24 mouse cellular contexts compared by ENCODE assay signal in genomic region chr15:94660913-94661312, GRCm38 (mm10). TPM values are rescaled to one million over a fixed set of nuclear protein-coding genes. Genes with fewer than 3 reads are reported as not detected.
DNase-seq lines count a peak whose midpoint lies in the region; ATAC-seq and TF ChIP-seq lines count a peak whose summit lies in the region.
"Had no signal": no experiment of that assay in that cellular context is flagged by ENCODE, and none has a peak within 500 bp of the region (broad histone marks: within the 10 kb centered on the region; RNA-seq: fewer than 3 reads in every experiment).

No protein-coding gene starts in this region.

- no peak for DNase-seq in lung, adult 18-20 months
- peak; percentile 57 for DNase-seq in intestine, embryonic 14.5 days (ENCODE audit: low spot score)
- no peak for DNase-seq in heart, adult 18-20 months
- no peak for DNase-seq in cerebellum, postnatal 36 days
- DNase-seq: adrenal gland, postnatal 25 days; gastrocnemius, postnatal 25 days; heart, adult 11 months; kidney, adult 8-10 months; kidney, postnatal 10 days; layer of hippocampus, postnatal 36 days; liver; right cerebral cortex, postnatal 14 days; spleen, adult 18-20 months had no signal

- H3K4me2 ChIP-seq in lung, embryonic 15.5 days: peak overlapping the region; percentile 10; the same call in 1 of the 2 replicates
- H3K4me2 ChIP-seq in intestine, embryonic 14.5 days (ENCODE audit: low read length): peak overlapping the region; percentile 29; the same call in 1 of the 2 replicates
- peak overlapping the region; percentile 43; the same call in 1 of the 2 replicates for H3K4me2 ChIP-seq in intestine, postnatal 0 days (replicated peaks; ENCODE audit: low read depth)
- no peak overlapping the region for H3K4me2 ChIP-seq in stomach, embryonic 16.5 days (ENCODE audit: low read depth, low read length)
- H3K4me2 ChIP-seq: heart, embryonic 12.5 days; hindbrain, embryonic 13.5 days; midbrain, embryonic 13.5 days; neural tube, embryonic 15.5 days had no signal

- H3K4me1 ChIP-seq in lung, embryonic 15.5 days: peaks cover 10% of the 10 kb centered on the region; the same call in 1 of the 2 replicates
- H3K4me1 ChIP-seq in intestine, embryonic 14.5 days (replicated peaks; ENCODE audit: control insufficient read depth, insufficient read depth, low read length): peaks cover 18% of the 10 kb centered on the region; the same call in 1 of the 2 replicates
- H3K4me1 ChIP-seq in intestine, postnatal 0 days (replicated peaks; ENCODE audit: control insufficient read depth, insufficient read depth, low read length): no peaks in the 10 kb centered on the region
- H3K4me1 ChIP-seq in stomach, embryonic 16.5 days (ENCODE audit: control insufficient read depth, insufficient read depth, low read length): peaks cover 22% of the 10 kb centered on the region

- ATAC-seq in lung, embryonic 15.5 days (ENCODE audit: borderline replicate concordance, extremely low read depth, low FRiP score, low TSS enrichment): peak; percentile 62; the same call in 1 of the 2 replicates
- no peak; the same call in 1 of the 2 replicates for ATAC-seq in intestine, embryonic 14.5 days (replicated peaks; ENCODE audit: low FRiP score, low TSS enrichment, low read depth)
- ATAC-seq in intestine, postnatal 0 days: no peak
- ATAC-seq in stomach, embryonic 16.5 days (ENCODE audit: insufficient read depth, low FRiP score): peak; percentile 76; the same call in 1 of the 2 replicates
- ATAC-seq: CD4-positive, CD25-positive, alpha-beta regulatory T cell, adult 4 months; midbrain, embryonic 13.5 days had no signal

- no peaks in the 10 kb centered on the region for H3K36me3 ChIP-seq in lung, embryonic 15.5 days
- H3K36me3 ChIP-seq in intestine, embryonic 14.5 days (ENCODE audit: control insufficient read depth, insufficient read depth, low read length): no peaks in the 10 kb centered on the region
- H3K36me3 ChIP-seq in intestine, postnatal 0 days (ENCODE audit: control insufficient read depth, insufficient read depth): no peaks in the 10 kb centered on the region
- H3K36me3 ChIP-seq in stomach, embryonic 16.5 days (ENCODE audit: control insufficient read depth, insufficient read depth, low read length): no peaks in the 10 kb centered on the region
- H3K36me3 ChIP-seq: heart, embryonic 12.5 days; hindbrain, embryonic 13.5 days; midbrain, embryonic 13.5 days; neural tube, embryonic 15.5 days had no signal

- no peak for TF ChIP-seq CTCF in intestine, postnatal 0 days (IDR thresholded peaks at IDR 0.05; ENCODE audit: low read depth)

- H3K9ac ChIP-seq in lung, embryonic 15.5 days: no peak overlapping the region
- H3K9ac ChIP-seq in intestine, embryonic 14.5 days (ENCODE audit: low read length): no peak overlapping the region
- H3K9ac ChIP-seq in intestine, postnatal 0 days (ENCODE audit: low read depth, low read length): no peak overlapping the region
- H3K9ac ChIP-seq in stomach, embryonic 16.5 days (ENCODE audit: low read length): no peak overlapping the region
- H3K9ac ChIP-seq: heart, embryonic 12.5 days; hindbrain, embryonic 13.5 days; liver, embryonic 14.5 days; midbrain, embryonic 13.5 days; neural tube, embryonic 15.5 days had no signal

- no peaks in the 10 kb centered on the region for H3K9me3 ChIP-seq in lung, embryonic 15.5 days
- no peaks in the 10 kb centered on the region for H3K9me3 ChIP-seq in intestine, embryonic 14.5 days (ENCODE audit: control insufficient read depth, low read length)
- no peaks in the 10 kb centered on the region for H3K9me3 ChIP-seq in intestine, postnatal 0 days (ENCODE audit: control insufficient read depth)
- no peaks in the 10 kb centered on the region for H3K9me3 ChIP-seq in stomach, embryonic 16.5 days (replicated peaks; ENCODE audit: control insufficient read depth, low read length)
- H3K9me3 ChIP-seq: heart, embryonic 12.5 days; hindbrain, embryonic 13.5 days; midbrain, embryonic 13.5 days; neural tube, embryonic 15.5 days had no signal

- WGBS in lung, embryonic 15.5 days: 13% methylated on average over 7 of the region's 7 CpGs
- 14% methylated on average over 7 of the region's 7 CpGs for WGBS in intestine, embryonic 14.5 days
- WGBS in intestine, postnatal 0 days: 13% methylated on average over 7 of the region's 7 CpGs
- 9% methylated on average over 7 of the region's 7 CpGs for WGBS in stomach, embryonic 16.5 days

- H3K27me3 ChIP-seq in lung, embryonic 15.5 days: no peaks in the 10 kb centered on the region
- H3K27me3 ChIP-seq in intestine, embryonic 14.5 days (replicated peaks; ENCODE audit: control insufficient read depth, insufficient read depth, low read length): no peaks in the 10 kb centered on the region
- H3K27me3 ChIP-seq in intestine, postnatal 0 days (replicated peaks; ENCODE audit: control insufficient read depth, insufficient read depth, low read length): no peaks in the 10 kb centered on the region
- no peaks in the 10 kb centered on the region for H3K27me3 ChIP-seq in stomach, embryonic 16.5 days (ENCODE audit: control insufficient read depth, insufficient read depth, low read length)
- H3K27me3 ChIP-seq: hindbrain, embryonic 13.5 days; midbrain, embryonic 13.5 days; neural tube, embryonic 15.5 days had no signal

- H3K27ac ChIP-seq in lung, embryonic 15.5 days: no peak overlapping the region
- H3K27ac ChIP-seq in intestine, embryonic 14.5 days (ENCODE audit: low read depth): no peak overlapping the region
- no peak overlapping the region for H3K27ac ChIP-seq in intestine, postnatal 0 days (ENCODE audit: low read depth, low read length)
- H3K27ac ChIP-seq in stomach, embryonic 16.5 days (ENCODE audit: low read length): peak overlapping the region; percentile 62
- H3K27ac ChIP-seq: hindbrain, embryonic 13.5 days; liver, embryonic 14.5 days; midbrain, embryonic 13.5 days; neural tube, embryonic 15.5 days had no signal

- no peak overlapping the region for H3K4me3 ChIP-seq in lung, embryonic 15.5 days
- H3K4me3 ChIP-seq in intestine, embryonic 14.5 days (ENCODE audit: low read depth, low read length): no peak overlapping the region
- H3K4me3 ChIP-seq in intestine, postnatal 0 days (ENCODE audit: low read depth, low read length): no peak overlapping the region
- H3K4me3 ChIP-seq in stomach, embryonic 16.5 days (replicated peaks; ENCODE audit: low read length): no peak overlapping the region
- H3K4me3 ChIP-seq: heart, embryonic 12.5 days; hindbrain, embryonic 13.5 days; midbrain, embryonic 13.5 days; neural tube, embryonic 15.5 days had no signal

RNA-seq across cellular contexts. Expression of gene Tmem117, which starts 31.9 kb away (rescaled TPM):
- 3.7 and 3.8 TPM in 2 replicates for polyA plus RNA-seq in lung, embryonic 15.5 days (2015; fragmentation: Nextera tagmentation; extraction: Ambion mirVana)
- polyA plus RNA-seq in intestine, embryonic 14.5 days (2014; fragmentation: Nextera tagmentation; extraction: Ambion mirVana): 2.5 and 3.1 TPM in 2 replicates
- 2.7 and 3.8 TPM in 2 replicates for polyA plus RNA-seq in intestine, postnatal 0 days (2015; fragmentation: Nextera tagmentation; extraction: Ambion mirVana)
- polyA plus RNA-seq in stomach, embryonic 16.5 days (2015; fragmentation: Nextera tagmentation; extraction: Ambion mirVana): 3.8 and 4.6 TPM in 2 replicates
- total RNA-seq in heart, adult 18-20 months (2021): 10 to 100 TPM; 12.0 to 12.9 TPM
- total RNA-seq: megakaryocyte-erythroid progenitor cell, adult 5-6 weeks; monocyte, adult 5-6 weeks had no signal
- polyA plus RNA-seq: CD4-positive, CD25-positive, alpha-beta regulatory T cell, adult 4 months; liver, embryonic 14.5 days had no signal

Comparison
In these comparisons a context has a peak if more than half of its experiments do, and no peak if none do; other contexts are left out.
1. ATAC-seq: peak in lung, embryonic 15.5 days (single experiment) and stomach, embryonic 16.5 days (single experiment); none in intestine, embryonic 14.5 days (single experiment) and intestine, postnatal 0 days (single experiment).